Mouse (Mus musculus) thymus, postnatal 10 days (tissue): ENCODE data around the gene Tspan3.

Source experiments
- DNase-seq, 2 experiments: peaks; one replicate each; pipeline ENCODE4 v3.0.0; 2021; ENCODE audit warnings: low spot score in 2 of 2

Tspan3 gene

DNA sequence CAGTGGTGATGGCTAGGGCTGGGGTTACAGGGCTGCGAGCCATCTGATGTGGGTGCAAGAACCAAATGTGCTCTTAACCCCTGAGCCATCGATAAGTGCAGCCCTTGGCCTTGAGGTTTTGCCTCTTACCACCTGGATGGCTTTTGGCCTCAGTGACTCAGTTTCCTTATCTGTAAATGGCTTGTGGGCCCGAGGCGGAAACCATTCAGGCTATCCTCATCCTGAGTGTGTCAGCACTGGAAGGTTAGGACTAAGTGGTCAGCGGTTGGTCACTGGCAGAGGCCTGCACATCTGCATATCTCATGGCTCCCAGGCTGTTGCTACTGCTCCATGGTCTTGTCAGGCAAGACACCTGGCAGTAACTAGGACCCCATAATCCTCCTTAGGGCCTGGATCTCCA lies 47.2 kb downstream of the Tspan3 start:
- DNase-seq: no peak

DNA sequence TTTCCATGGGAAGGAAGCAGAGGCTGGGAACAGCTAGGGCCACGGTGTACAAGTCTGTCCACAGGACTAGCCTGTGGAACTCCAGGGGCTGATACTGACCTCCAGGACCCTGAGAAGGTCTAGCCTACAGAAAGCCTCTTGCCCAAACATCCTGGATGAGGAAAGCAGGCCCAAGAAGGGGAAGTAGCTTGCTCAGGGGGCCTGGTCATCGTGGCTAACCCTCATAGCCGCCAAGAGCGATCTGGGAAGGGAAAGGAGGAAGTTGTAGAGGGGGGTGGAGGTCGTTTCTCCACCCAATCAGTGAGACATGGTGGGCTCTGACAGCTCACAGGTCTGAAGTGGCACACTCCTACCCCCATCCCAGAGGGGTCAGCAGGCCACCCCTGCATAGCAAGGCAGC lies 57.1 kb downstream of the Tspan3 start:
- no peak for DNase-seq

DNA sequence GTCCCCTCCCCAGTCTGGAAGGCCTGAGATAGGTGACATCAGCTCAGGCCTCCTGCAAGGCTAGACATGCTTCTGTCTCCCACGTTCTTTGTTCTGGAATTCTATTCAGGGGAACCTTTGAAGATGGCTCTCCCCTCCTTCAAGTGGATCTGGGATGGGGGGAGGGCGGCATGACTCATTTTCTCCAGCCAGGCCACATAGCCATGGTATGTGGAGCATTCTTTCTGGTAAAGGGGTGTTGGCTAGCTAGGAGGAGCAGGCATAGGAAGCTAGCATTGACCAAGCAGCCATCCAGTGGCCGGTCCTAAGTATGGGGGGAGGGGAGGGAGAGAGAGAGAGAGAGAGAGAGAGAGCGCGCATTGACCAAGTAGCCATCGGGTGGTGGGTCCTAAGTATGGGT lies 57.8 kb downstream of the Tspan3 start:
- no peak for DNase-seq

DNA sequence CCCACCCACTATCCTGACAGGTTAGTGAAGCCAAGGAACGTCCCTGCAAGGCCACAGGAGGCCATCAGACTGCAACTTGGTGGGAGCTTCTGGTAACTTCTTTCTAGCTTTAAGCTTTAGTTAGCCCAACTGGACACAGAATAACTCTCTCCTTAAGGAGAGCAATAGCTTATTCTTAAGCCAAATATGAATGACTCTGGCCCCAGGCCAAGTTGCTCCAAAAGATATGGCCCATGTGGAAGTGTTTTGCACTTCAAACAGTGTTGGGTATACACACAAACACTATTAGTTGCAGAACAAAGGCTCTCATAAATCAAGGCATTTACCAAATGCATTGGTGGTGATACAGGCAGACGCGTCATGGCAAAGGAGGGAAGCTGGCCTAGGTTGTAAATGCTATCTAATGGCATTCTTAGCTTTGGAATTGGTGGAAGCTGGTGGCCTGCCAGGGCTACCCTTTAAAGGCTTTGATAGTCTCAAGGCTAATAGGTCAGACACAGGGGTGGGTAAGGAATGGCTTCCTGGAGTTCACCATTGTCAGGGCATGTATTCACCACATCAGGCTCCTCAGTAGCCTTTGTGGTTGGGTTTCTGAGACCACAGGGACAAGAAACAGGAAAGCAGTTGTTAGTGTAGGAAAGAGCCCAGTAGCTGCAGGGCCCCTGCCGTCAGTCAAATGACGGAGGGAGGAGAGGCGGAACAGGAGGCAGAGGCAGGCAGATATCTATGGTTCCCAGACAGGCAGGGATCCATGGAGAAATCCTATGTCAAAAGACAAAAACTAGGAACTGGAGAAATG lies 58.8 kb downstream of the Tspan3 start:
- no peak for DNase-seq

DNA sequence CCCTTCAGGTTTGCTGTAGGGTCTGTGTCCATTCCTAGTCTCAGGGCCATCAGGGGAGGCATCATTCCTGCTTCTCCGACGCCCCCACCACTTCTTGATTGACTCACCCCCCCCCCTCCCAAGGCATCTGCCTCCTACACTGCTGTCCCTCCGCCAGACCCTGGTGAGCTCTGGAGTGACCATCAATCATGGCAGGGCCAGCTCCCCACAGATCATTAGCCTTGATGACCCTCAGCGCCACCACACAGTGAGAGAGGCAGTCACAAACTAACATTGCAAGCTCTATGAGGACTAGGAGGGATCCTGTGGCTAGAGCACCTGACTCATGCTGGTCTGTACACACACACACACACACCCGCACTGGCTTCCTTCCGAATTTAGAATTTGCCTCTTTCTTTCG lies 60.4 kb downstream of the Tspan3 start:
- no peak for DNase-seq

DNA sequence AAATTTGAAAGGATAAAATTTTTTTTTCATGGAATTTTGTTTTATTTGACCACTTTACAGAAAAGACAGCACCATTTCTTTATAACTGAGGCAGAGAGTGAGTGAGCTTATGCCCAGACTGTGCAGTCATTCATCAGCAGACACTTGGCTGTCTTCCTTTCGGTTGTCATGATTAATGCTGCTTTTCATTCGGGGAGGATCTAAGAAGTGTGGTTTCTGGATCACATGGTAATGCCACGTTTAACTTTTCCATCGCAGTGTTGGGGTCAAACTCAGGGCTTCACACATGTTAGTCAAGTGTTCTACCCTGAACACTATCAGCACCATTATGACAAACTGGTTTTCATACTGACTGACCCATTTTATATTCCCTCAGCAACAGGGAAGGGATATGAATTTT lies 64.3 kb downstream of the Tspan3 start:
- DNase-seq: no peak

DNA sequence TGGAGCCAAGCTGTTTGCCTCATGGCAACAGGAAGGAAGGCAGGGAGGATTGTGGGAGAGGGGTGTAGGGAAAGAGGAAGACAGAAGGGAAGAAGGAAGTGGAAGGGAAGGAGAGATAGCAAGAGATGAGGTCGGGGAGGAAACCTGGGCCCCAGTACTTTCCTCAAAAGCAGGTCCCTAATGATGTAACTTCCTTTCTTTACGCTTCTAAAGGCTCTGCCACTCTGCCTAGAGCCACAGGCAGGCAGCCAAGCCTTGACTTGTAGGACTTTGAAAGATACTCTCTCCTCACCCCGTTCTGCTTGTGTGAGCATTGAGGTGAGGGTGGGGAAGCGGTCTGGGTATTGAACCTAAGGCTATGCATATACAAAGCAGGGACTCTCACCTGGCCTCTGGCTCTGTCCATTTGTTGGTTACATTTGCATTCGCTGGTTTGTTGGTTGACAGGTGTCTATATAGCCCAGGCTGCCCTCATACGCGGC lies 65.2 kb downstream of the Tspan3 start:
- DNase-seq: no peak

DNA sequence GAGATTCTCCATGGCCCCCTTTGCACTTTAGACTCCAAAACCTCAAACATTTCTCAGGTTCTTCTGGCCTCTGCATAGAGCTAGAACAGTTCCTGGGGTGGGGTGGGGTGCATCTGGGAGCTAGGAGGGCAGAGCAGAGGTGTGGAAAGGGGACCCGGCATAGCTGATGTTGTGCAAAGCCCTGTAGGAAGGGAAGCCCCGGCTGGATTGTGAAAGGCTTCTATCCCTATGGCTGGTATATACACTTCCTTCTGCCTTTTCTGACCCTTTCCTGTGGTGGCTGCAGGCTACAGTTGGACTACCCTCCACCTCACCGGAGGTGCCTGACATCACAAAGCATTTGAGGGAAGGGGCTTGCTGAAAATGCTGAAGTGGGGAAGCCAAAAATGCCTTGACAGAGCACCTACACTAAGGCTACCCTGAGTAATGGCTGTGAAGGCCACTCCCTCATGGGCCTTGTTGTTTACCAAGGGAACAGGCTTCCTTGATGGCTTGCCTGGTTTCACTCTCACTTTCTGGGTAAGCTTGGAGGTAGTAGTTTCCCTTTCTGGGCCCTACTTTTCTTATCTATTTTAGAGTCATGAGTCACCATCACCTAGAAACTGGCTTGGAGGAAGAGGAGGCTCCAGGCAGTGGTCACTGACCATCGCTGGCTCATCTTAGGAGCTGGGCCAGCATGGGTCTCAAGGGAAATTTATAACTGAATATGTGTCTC lies 67.5 kb downstream of the Tspan3 start:
- DNase-seq: no peak

DNA sequence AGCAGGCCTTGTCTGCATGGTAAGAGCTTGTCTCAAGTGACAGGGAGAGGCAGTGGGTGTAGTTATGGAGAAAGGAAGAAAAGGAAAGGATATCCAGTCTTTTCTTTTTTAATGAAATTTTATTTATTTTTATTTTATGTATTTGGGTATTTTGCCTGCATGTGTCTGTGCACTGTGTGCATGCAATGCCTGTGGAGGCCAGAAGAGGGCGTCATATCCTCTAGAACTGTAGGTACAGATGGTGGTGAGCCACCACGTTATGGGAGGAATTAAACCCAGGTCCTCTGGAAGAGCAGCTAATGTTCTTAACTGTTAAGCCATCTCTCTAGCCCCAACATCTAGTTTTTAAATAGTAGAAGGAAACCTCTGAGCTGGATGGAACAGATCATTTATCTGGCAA lies 73.2 kb downstream of the Tspan3 start:
- DNase-seq: peak; percentile 43 to 56

DNA sequence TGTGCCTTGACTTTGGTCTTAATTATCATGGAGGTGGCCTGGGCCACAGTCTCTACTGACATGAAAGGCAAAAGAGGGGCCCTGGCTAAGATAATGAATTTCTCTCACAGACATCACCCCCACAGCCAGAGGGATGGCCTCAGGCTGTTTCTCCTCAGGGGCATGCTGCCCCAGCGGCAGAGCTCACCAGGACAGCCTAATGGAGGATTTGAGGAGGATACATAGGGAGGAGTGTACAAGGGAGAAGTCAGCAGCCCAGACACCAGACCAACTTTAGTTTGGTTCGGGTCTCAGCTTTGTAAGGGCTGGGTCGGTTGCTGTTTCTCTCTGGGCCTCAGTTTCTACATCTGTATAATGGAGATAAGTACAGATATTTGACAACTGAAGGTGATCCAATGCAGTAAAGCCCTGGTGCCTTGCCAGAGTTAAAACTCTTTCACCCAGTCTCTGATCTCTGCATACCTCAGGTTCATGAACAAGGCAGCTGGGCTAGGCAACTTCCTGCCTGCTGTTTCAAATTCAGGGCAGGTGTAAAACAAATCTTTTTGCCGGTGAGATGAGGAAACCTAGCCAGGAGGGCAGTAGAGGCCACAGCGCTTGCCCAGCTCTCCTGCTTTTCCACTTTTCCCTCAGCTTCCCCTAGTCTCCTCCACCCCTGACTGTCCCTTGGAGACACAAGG lies 74.6 kb downstream of the Tspan3 start:
- DNase-seq: peak; percentile 48 to 56

DNA sequence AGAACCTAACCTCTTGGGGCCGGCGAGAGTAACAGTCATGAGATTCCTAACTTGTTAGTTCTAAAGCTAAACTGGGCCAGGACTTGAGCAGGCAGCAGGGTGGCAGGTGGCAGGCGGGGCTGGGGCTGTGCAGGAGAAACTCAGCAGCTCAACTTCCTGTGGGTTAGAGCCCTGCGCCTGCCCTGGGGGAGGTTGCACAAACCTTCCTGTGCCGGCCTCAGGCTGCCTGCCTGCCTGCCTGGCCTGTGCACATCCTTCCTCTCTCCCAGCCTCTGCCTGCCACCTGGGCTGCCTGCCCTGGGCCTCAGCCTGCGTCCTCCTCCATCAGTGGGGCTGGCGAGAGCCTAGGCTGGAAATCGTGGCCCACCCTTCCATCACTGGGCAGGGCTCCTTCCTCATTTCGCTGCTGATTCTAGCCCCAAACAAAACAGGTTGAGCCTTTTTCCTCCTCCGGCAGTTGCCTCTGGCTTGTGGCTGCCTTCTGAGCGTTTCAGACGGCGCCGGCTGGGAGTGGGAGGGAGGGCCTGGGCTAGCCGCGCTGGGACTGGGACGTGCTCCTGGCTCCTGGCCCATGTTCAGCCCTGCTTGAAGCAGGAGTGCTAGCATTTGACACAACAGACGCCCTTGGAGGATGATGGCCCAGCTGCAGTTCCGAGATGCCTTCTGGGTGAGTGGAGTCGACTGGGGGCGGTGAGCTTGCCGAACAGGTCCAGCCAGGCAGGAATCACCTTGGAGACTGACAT lies 75.3 kb downstream of the Tspan3 start, which contains the start of gene Pstpip1:
Gene Pstpip1, plus strand, starts transcription at position 185 of the 743 bp plus-strand sequence.
- peak; percentile 90 to 93 for DNase-seq

DNA sequence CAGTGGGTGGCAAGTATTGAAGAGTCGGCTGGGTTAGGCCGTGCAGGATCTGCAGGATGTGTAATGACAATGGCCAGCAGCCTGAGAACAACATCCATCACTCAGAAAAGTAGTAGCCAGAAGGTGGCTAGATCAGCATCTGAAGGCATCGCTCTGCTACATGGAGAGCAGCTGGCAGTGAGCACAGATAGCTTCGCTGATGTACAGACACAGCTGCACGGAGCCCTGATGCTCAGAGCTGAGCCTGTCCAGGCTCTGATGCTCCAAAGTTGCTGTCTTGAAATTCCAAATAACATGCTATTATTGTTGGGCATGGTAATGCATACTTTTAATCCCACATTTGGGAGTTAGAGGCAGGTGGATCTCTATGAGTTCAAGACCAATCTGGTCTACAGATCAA lies 78.8 kb downstream of the Tspan3 start:
- no peak for DNase-seq
